Mouse (Mus musculus) CD4-positive, CD25-positive, alpha-beta regulatory T cell, adult 9 weeks (primary cell): ENCODE data around the gene Rassf5. TPM values are rescaled to one million over a fixed set of nuclear protein-coding genes. Genes with fewer than 3 reads are reported as not detected.

Source experiments
- polyA plus RNA-seq: library from polyadenylated mRNA; unstranded; fragments of 100-300 nt; shearing (Covaris generic); gene quantifications from one replicate; pipeline ENCODE4 v1.2.1, GENCODE M21; 2017

Gene Rassf5
- 507 TPM for polyA plus RNA-seq

GRCm38 (mm10) chr1:131245089-131245856, at the start of gene Rassf5:
Gene Rassf5, minus strand, starts transcription at chr1:131245258.

DNA sequence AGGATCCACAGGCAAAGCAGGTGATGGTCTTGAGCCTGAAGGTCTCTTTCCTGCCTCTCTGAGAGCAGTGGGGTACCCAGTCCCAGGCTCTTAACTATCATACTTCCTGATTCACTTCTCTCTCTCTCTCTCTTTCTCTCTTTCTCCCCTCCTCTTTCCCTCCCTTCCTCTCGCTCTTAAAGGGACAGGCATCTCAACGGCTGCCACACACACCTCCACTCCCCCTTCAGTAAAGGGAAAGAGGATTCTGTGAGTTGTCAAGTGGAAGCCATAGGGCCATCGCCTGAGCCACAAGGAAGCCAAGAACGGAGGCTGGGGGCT, 34.4 kb upstream of the Rassf5 start, which contains the start of gene Ikbke:
Gene Ikbke (minus strand): TSS at position 151 of the 321 bp plus-strand sequence.

GRCm38 (mm10) chr1:131153018-131153629, 91.9 kb downstream of the Rassf5 start, which contains the start of gene Eif2d:
Gene Eif2d, plus strand, starts transcription at chr1:131153181.

GRCm38 (mm10) chr1:131138191-131139016, 106.7 kb downstream of the Rassf5 start, which contains the start of gene Dyrk3:
Gene Dyrk3, minus strand, starts transcription at chr1:131138340.

Other genes with a start within 250 kb of the Rassf5 start
- 4.9 TPM for gene Il10, start 225.4 kb downstream of the Rassf5 start, polyA plus RNA-seq
- 7.3 TPM for gene Mapkapk2, start 147.4 kb downstream of the Rassf5 start, polyA plus RNA-seq
- not detected for gene Dyrk3, start 106.9 kb downstream of the Rassf5 start, polyA plus RNA-seq
- 71.1 TPM for gene Eif2d, start 92.1 kb downstream of the Rassf5 start, polyA plus RNA-seq
- gene Ikbke, start 34.3 kb upstream of the Rassf5 start, polyA plus RNA-seq = 230 TPM